Mouse (Mus musculus): Measurements from ENCODE around the gene AC124108.1. TPM values are rescaled to one million over a fixed set of nuclear protein-coding genes. Genes with fewer than 3 reads are reported as not detected.

The AC124108.1 gene
- total RNA-seq, 4 experiments from 2014 or later: 0.69 to 0.92 (median 0.77) TPM

GRCm38 (mm10) chr1:132200562-132201510 lies 9.6 kb downstream of the AC124108.1 start:
- peak in 1 of 2 experiments; percentile 75 for DNase-seq (ENCODE audit: low spot score in 2 of 2)

GRCm38 (mm10) chr1:132201511-132201860 lies 10.2 kb downstream of the AC124108.1 start:
- DNase-seq (ENCODE audit: low spot score in 2 of 2): no peak

GRCm38 (mm10) chr1:132201936-132202335 lies 10.7 kb downstream of the AC124108.1 start:
- no peak for DNase-seq (ENCODE audit: low spot score in 2 of 2)

GRCm38 (mm10) chr1:132202771-132203170 lies 11.5 kb downstream of the AC124108.1 start:
- DNase-seq (ENCODE audit: low spot score in 2 of 2): no peak

- no peak for DNase-seq (ENCODE audit: low spot score in 2 of 2)
Observed at GRCm38 (mm10) chr1:132205958-132206357, 14.7 kb downstream of the AC124108.1 start.

GRCm38 (mm10) chr1:132206828-132207227 lies 15.6 kb downstream of the AC124108.1 start:
- no peak for DNase-seq (ENCODE audit: low spot score in 2 of 2)

GRCm38 (mm10) chr1:132208154-132208553 lies 16.9 kb downstream of the AC124108.1 start:
- peak; percentile 57 to 67 for DNase-seq (ENCODE audit: low spot score in 2 of 2)

GRCm38 (mm10) chr1:132209400-132209799 lies 18.1 kb downstream of the AC124108.1 start:
- DNase-seq (ENCODE audit: low spot score in 2 of 2): no peak

- no peak for DNase-seq (ENCODE audit: low spot score in 2 of 2)
Observed at GRCm38 (mm10) chr1:132210922-132211321, 19.7 kb downstream of the AC124108.1 start.

- no peak for DNase-seq (ENCODE audit: low spot score in 2 of 2)
Observed at GRCm38 (mm10) chr1:132211672-132212071, 20.4 kb downstream of the AC124108.1 start.

GRCm38 (mm10) chr1:132212218-132212617 lies 21.0 kb downstream of the AC124108.1 start:
- DNase-seq (ENCODE audit: low spot score in 2 of 2): peak; percentile 87 to 88

- DNase-seq (ENCODE audit: low spot score in 2 of 2): no peak
Observed at GRCm38 (mm10) chr1:132213076-132213475, 21.8 kb downstream of the AC124108.1 start.

GRCm38 (mm10) chr1:132216276-132216675 lies 25.0 kb downstream of the AC124108.1 start:
- no peak for DNase-seq (ENCODE audit: low spot score in 2 of 2)

GRCm38 (mm10) chr1:132221627-132222026 lies 30.4 kb downstream of the AC124108.1 start:
- no peak for DNase-seq (ENCODE audit: low spot score in 2 of 2)

- DNase-seq (ENCODE audit: low spot score in 2 of 2): no peak
Observed at GRCm38 (mm10) chr1:132222166-132222565, 30.9 kb downstream of the AC124108.1 start.

GRCm38 (mm10) chr1:132226297-132227080 lies 35.2 kb downstream of the AC124108.1 start:
- DNase-seq (ENCODE audit: low spot score in 2 of 2): no peak

GRCm38 (mm10) chr1:132229667-132230066 lies 38.4 kb downstream of the AC124108.1 start, which contains the start of gene Gm10188:
Gene Gm10188 (minus strand): TSS chr1:132229767.
- DNase-seq (ENCODE audit: low spot score in 2 of 2): no peak

- DNase-seq (ENCODE audit: low spot score in 2 of 2): no peak
Observed at GRCm38 (mm10) chr1:132231470-132232274, 40.4 kb downstream of the AC124108.1 start.

GRCm38 (mm10) chr1:132233566-132233965 lies 42.3 kb downstream of the AC124108.1 start:
- DNase-seq (ENCODE audit: low spot score in 2 of 2): no peak

GRCm38 (mm10) chr1:132234757-132235273 lies 43.6 kb downstream of the AC124108.1 start:
- DNase-seq (ENCODE audit: low spot score in 2 of 2): no peak

GRCm38 (mm10) chr1:132237585-132238159 lies 46.4 kb downstream of the AC124108.1 start:
- peak; percentile 31 to 72 for DNase-seq (ENCODE audit: low spot score in 2 of 2)

Measured in layer of hippocampus, adult 8-10 months (tissue).